Mouse (Mus musculus) ES-E14 (cell line): ENCODE results near the gene Dynlt1f. TPM values are rescaled to one million over a fixed set of nuclear protein-coding genes. Genes with fewer than 3 reads are reported as not detected.
"Not testable (repeated sequence)": the region's sequence is repeated elsewhere in the genome, so short reads cannot be mapped to it uniquely, and the experiment has no call there.

Source experiments
- DNase-seq: peaks from one replicate; pipeline ENCODE4 v3.0.0-alpha.2; 2013; ENCODE audit warnings: low read depth, low spot score
- H3K27ac ChIP-seq: 2 replicates; pipeline ENCODE4 v1.5.1; 2012; ENCODE audit warnings: low read depth, mild to moderate bottlenecking, low read length, moderate library complexity, mixed read lengths; ENCODE audit not compliant: poor library complexity, insufficient read depth, severe bottlenecking
- H3K36me3 ChIP-seq: 2 replicates; pipeline ENCODE4 v1.6.1; 2012; ENCODE audit warnings: mild to moderate bottlenecking, low read length, moderate library complexity, mixed read lengths; ENCODE audit not compliant: control insufficient read depth, poor library complexity, insufficient read depth, severe bottlenecking
- H3K4me1 ChIP-seq, 2 experiments: fragments of 150-350 bp in 1 of 2; sonication (generic) in 1 of 2; 2 replicates each; pipeline ENCODE4 v1.6.1; 2012; ENCODE audit warnings: low read length in 2 of 2, mild to moderate bottlenecking in 1 of 2, mixed read lengths in 1 of 2; ENCODE audit not compliant: control insufficient read depth in 2 of 2, insufficient read depth in 2 of 2, poor library complexity in 1 of 2
- H3K4me3 ChIP-seq, 2 experiments: fragments of 150-350 bp in 1 of 2; sonication (generic) in 1 of 2; 2 replicates each; pipeline ENCODE4 v1.5.1; 2012; ENCODE audit warnings: low read length in 2 of 2, low read depth in 1 of 2, mild to moderate bottlenecking in 1 of 2, mixed read lengths in 1 of 2; ENCODE audit not compliant: insufficient read depth in 1 of 2, poor library complexity in 1 of 2, severe bottlenecking in 1 of 2
- H3K9ac ChIP-seq: 2 replicates; pipeline ENCODE4 v1.6.1; 2012; ENCODE audit warnings: low read depth, mild to moderate bottlenecking, low read length, mixed read lengths; ENCODE audit not compliant: poor library complexity, insufficient read depth, severe bottlenecking
- H3K9me3 ChIP-seq: fragments of 150-350 bp; sonication (generic); 2 replicates; pipeline ENCODE4 v1.6.1; 2012; ENCODE audit warnings: low read depth, mild to moderate bottlenecking, low read length; ENCODE audit not compliant: control insufficient read depth, insufficient read depth
- in situ Hi-C, 2 experiments: fragments of 600-800 bp; cut with MboI; formaldehyde crosslinking; loops; one replicate each; pipeline ENCODE4 v1.15.1; 2025; ENCODE audit warnings: low sequenced_read_pairs in 2 of 2, inconsistent platforms in 1 of 2; ENCODE audit not compliant: unreplicated experiment in 2 of 2
- total RNA-seq: library from RNA; depleted of rRNA; stranded (reverse); fragments of 300-350 nt; gene quantifications from 2 replicates; pipeline ENCODE4 v1.2.3, GENCODE M21; 2012

Dynlt1f gene
- total RNA-seq, 1 experiment: 164 TPM

DNA sequence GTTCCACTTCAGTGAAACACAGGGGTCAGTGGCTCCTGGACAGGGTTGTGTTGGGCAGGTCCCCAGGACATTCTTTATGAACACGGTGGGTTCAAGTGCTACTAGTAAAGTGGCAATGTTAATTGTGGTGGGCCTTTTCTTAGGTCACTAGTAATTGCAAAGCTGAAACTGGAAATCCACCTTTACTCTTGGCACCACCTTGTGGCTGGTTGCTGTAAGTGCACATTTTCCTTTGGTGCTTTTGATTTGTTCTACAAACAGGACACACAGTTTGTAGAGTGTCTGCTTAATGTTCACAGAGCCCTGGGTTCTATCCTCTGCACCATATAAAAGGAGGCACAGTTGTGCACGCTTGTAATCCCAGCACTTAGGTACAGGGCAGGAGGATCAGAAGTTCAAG lies 35.9 kb upstream of the Dynlt1f start:
- H3K4me1 ChIP-seq, H3K36me3 ChIP-seq, H3K9ac ChIP-seq, H3K27ac ChIP-seq, in situ Hi-C loops, H3K9me3 ChIP-seq, H3K4me3 ChIP-seq: not testable (repeated sequence)
- DNase-seq: peak; percentile 29

DNA sequence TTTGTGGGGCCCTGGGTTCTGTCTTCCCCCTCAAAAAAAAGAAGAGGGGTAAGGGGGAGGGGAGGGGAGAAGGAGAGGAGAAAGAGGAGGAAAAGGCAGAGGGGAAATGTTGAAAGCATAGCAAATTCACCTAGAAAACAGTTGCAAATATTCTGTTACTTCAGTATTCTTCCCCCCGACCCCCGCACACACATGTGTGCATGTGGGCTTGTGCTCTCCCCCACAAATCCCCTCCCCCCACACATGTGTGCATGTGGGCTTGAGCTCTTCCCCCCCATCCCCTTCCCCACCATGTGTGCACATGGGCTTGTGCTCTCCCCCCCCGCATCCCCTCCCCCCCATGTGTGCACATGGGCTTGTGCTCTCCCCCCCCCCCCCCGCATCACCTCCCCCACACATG lies 33.6 kb upstream of the Dynlt1f start:
- H3K4me3 ChIP-seq, H3K4me1 ChIP-seq, in situ Hi-C loops, H3K9ac ChIP-seq, H3K9me3 ChIP-seq, H3K36me3 ChIP-seq, H3K27ac ChIP-seq, DNase-seq: not testable (repeated sequence)

DNA sequence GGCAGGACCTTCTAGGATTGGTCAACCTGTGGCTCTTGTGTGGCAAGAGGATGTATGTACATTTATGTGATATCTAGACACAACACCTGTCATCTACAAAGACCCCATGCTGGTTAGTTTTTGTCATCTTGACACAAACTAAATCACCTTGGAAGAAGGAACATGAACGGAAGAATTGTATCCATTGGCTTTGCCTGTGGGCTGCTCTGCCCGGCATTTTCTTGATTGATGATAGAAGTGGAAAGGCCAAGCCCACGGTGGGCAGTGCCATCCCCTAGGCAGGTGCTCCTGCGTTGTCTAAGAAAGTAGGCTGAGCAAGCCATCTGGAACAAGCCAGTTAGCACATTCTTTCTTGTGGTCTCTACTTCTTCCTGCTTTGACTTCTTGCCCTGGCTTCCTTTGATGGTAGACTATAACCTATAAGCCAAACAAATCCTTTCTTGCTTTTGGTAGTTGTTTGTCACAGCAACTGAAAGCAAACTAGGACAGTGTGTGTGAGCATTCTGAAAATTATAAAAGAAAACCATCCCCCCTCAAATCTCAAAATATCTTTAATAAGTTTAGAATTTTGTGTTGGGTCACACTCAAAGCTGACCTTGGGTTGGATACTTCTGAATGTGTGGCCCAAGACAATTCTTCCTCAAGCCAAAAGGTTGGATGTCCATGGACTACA lies 30.7 kb upstream of the Dynlt1f start:
- H3K36me3 ChIP-seq, H3K9me3 ChIP-seq, H3K9ac ChIP-seq, H3K4me1 ChIP-seq, H3K4me3 ChIP-seq, in situ Hi-C loops, H3K27ac ChIP-seq, DNase-seq: not testable (repeated sequence)

DNA sequence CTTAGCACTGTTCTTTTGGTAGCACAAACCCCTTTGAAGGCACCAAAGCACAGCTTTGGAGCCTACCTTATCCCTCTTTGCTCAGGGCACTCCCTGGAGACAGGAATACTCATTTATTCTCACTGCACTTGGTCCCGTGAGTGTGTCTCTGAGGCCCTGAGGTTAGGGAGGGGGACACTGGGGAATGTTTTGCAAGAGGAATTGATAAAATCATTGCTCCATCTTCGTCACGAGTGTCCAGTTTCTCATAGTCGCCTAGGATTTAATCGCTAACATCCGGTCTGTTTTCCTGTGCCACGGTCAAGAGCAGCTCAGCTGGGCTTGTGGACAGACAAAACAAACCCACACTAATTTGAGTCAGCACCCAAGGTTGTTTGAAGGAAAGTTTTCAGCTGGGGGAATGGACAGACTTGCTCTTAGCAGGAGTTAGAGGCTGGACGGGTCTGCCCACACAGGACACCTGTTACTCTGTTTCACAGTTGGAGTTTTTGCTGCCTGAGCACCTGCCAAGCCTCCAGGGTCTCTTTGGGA lies 29.7 kb upstream of the Dynlt1f start:
- H3K27ac ChIP-seq, H3K9ac ChIP-seq, H3K4me1 ChIP-seq, H3K36me3 ChIP-seq, DNase-seq, in situ Hi-C loops, H3K4me3 ChIP-seq, H3K9me3 ChIP-seq: not testable (repeated sequence)

DNA sequence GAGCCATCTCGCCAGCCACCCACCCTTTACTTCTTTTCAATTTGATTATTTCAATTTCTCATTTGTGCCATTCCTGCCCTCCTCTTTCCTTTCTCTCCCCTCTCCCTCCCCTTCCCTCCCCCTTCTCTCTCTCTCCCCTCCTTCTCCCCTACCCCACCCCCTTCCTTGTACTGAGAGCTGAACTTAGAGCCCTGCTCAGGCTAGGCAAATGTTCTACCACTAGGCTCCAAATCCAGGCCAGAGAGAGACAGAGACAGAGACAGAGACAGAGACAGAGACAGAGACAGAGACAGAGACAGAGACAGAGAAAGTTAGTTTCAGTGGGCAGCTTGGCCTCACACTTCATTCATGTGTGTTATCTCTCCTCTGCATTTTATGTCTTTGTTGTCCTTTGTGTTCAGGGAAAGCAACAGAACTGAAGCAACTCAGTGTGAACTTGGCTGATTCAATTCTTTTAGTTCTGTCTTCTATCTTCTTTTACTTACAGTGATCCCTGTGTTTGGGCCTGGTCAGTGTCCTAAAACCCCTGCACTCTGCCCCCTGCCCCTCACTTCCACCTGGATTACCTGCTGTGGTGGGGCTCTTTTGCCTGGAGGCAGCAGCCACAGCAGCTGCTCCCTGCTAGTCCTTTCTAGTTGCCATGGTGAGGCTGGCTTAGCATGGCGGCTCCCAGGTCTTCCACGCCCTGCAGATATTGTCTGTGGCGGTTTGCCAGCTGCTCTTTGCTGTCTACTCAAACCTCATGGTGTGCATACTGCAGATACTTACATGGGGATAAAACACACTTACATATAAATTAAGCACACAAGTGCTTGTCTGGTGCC lies 29.0 kb upstream of the Dynlt1f start:
- H3K9ac ChIP-seq, H3K9me3 ChIP-seq, H3K4me1 ChIP-seq, H3K27ac ChIP-seq, H3K4me3 ChIP-seq, H3K36me3 ChIP-seq, DNase-seq, in situ Hi-C loops: not testable (repeated sequence)

DNA sequence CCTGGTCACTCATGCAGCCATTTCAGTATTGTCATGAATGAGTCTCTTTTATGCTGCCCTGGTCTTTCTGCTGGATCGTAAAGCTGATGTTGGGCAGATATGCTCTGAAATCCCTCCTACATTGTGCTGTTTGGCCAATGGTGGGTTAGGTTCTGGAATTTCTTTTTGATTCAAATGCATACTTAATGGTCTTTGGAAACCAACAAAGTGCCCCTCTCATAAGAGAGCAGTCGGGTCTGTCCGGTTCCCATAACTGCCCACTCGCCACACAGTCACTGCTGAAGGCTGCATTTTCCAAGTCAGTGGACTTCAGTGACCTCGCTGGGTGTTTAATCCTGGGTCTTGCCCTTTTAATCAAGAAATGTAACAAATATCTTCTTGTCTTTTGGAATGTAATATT lies 28.0 kb upstream of the Dynlt1f start:
- DNase-seq, in situ Hi-C loops: not testable (repeated sequence)

DNA sequence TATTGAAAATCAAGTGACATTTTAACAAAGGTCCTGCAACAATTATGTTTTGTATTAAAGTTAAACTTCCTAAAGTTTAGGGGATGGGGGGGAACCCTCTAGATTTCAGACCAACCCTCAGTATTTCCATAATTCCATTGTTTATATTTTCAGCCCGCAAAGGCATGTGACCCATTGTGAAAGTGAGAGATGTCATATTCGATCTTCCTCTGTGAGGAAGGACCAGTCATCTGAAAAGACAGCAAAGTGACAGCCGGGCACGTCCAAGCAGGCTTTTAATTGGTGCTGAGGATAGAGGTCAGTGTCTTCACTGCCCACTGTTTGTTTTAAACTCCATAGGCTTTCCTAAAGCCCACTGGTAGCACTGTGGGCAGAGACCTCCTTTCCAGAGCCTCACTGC lies 26.0 kb upstream of the Dynlt1f start:
- H3K4me1 ChIP-seq, H3K9ac ChIP-seq, DNase-seq, H3K27ac ChIP-seq, H3K36me3 ChIP-seq, H3K9me3 ChIP-seq, in situ Hi-C loops, H3K4me3 ChIP-seq: not testable (repeated sequence)

More for the DNA sequence above, 28.0 kb upstream of the Dynlt1f start:
- not testable (repeated sequence) for H3K27ac ChIP-seq, H3K9ac ChIP-seq, H3K9me3 ChIP-seq, H3K4me3 ChIP-seq, H3K36me3 ChIP-seq, H3K4me1 ChIP-seq

DNA sequence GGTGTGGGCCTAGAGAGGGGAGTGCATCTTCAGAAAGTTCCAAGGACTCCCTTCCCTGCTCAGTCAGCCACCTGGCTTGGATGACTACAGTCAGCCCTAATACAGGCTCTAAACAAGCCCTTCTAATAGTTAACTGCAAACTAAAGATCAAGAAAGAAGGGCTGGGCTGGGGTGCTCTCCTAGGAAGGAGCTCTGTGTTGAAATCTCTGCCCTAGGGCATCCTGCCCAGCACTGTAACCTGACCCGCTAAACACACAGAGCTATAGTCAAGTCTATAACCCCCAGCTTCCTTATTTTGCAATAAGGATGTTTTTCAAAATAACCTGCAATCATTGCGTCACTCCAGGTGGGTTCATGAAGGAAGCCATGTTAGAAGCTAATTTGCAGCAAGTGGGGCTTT lies 22.4 kb upstream of the Dynlt1f start:
- H3K4me1 ChIP-seq, H3K9ac ChIP-seq, in situ Hi-C loops, DNase-seq, H3K4me3 ChIP-seq, H3K9me3 ChIP-seq, H3K27ac ChIP-seq, H3K36me3 ChIP-seq: not testable (repeated sequence)
